Mouse (Mus musculus) heart, postnatal 0 days (tissue): ENCODE measurements around the gene Pheta2. TPM values are rescaled to one million over a fixed set of nuclear protein-coding genes. Genes with fewer than 3 reads are reported as not detected.

ENCODE experiments used
- ATAC-seq: fragments of 200-750 bp; cut with Nextera tagmentation; 2 replicates; pipeline ENCODE4 v1.8.0; 2017; ENCODE audit warnings: low read depth, moderate number of reproducible peaks, moderate library complexity; ENCODE audit not compliant: insufficient read depth
- DNase-seq: peaks from one replicate; pipeline ENCODE4 v3.0.0-alpha.2; 2016; ENCODE audit warnings: low spot score
- H3K27ac ChIP-seq: fragments of 300-500 bp; sonication (generic); 2 replicates; pipeline ENCODE4 v1.5.1; 2014; ENCODE audit warnings: low read depth, mild to moderate bottlenecking
- H3K27me3 ChIP-seq: fragments of 300-500 bp; sonication (generic); 2 replicates; pipeline ENCODE4 v1.6.1; 2014; ENCODE audit warnings: low read length, mixed read lengths; ENCODE audit not compliant: control insufficient read depth, insufficient read depth
- H3K36me3 ChIP-seq: fragments of 300-500 bp; sonication (generic); replicated peaks from 2 replicates; pipeline ENCODE4 v1.6.1; 2014; ENCODE audit warnings: low read length, mixed read lengths; ENCODE audit not compliant: control insufficient read depth, insufficient read depth
- H3K4me1 ChIP-seq: fragments of 300-500 bp; sonication (generic); 2 replicates; pipeline ENCODE4 v1.6.1; 2014; ENCODE audit warnings: antibody characterized with exemption; ENCODE audit not compliant: control insufficient read depth, insufficient read depth
- H3K4me2 ChIP-seq: fragments of 300-500 bp; sonication (generic); 2 replicates; pipeline ENCODE4 v1.6.1; 2014; ENCODE audit warnings: low read depth, mild to moderate bottlenecking, low read length, moderate library complexity
- H3K4me3 ChIP-seq: fragments of 300-500 bp; sonication (generic); 2 replicates; pipeline ENCODE4 v1.5.1; 2014; ENCODE audit warnings: low read depth, low read length
- H3K9ac ChIP-seq: fragments of 300-500 bp; sonication (generic); replicated peaks from 2 replicates; pipeline ENCODE4 v1.6.1; 2014; ENCODE audit warnings: low read depth, low read length, mixed read lengths
- H3K9me3 ChIP-seq: fragments of 300-500 bp; sonication (generic); replicated peaks from 2 replicates; pipeline ENCODE4 v1.6.1; 2016; ENCODE audit warnings: low read length; ENCODE audit not compliant: control insufficient read depth
- CTCF ChIP-seq: IDR thresholded peaks from 2 replicates; pipeline ENCODE4 v1.5.1; 2016; ENCODE audit warnings: antibody characterized with exemption, control low read depth, low read depth
- EP300 ChIP-seq: IDR thresholded peaks from 2 replicates; pipeline ENCODE4 v1.6.1; 2016; ENCODE audit warnings: antibody characterized with exemption, low read depth
- WGBS: fragments of 180-500 bp; shearing (Covaris S2); extraction: QIAGEN DNeasy Blood & Tissue Kit; methylation state at CpG from one replicate; pipeline ENCODE4 v1.1.7; 2014; 5-methylcytosine and 5-hydroxymethylcytosine counted together
- polyA plus RNA-seq: library from polyadenylated mRNA; unstranded; fragments of >200 nt; fragmentation: Nextera tagmentation; extraction: Ambion mirVana; gene quantifications from 2 replicates; pipeline ENCODE4 v1.2.1, GENCODE M21; 2015
- total RNA-seq: library from RNA; depleted of rRNA; stranded (reverse); fragments of >200 nt; gene quantifications from 2 replicates; pipeline ENCODE4 v1.2.3, GENCODE M21; 2014; ENCODE audit warnings: low replicate concordance; rRNA removed

Pheta2 gene
- total RNA-seq, result 1.4 and 2.5 TPM in 2 replicates
- 3.6 and 3.9 TPM in 2 replicates for polyA plus RNA-seq

DNA sequence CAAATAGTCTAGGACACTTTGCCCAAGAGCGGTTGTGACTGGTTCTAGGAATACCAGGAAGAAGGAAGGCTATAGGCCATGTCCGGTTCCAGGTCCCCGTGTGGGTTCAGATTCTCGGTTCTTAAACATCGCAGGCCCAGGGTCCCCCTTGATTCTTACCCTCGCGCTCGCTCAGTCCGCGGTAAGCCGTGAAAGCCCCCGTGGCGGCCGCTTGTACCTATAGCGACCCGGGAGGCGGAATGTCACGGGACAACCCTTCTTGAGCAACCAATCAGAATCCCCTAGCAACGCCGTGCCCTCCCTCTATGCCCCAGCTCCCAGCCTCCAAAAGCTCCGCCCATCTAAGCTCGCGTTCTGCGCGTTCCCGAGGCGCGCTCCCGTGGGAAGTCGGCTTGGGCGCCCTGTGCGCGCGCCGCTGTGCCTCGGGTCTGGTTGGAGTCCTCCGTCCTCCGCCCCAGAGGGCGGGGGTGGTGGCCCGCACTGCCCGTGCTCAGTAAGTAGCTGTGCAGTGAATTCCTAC is at the start of gene Pheta2, which contains the start of the genes Naga and Smdt1:
TSS of gene Pheta2 (plus strand) at position 350 of the 520 bp plus-strand sequence.
TSS of gene Naga (minus strand) at position 333 of the 520 bp plus-strand sequence.
TSS of gene Smdt1 (plus strand) at position 367 of the 520 bp plus-strand sequence.
- TF ChIP-seq EP300 (no peak), CTCF (no peak)
- peak within 1 kb of the TSS; percentile 81 for H3K4me3 ChIP-seq
- peak within 1 kb of the TSS; percentile 81 for H3K27ac ChIP-seq
- H3K4me2 ChIP-seq, result peak within 1 kb of the TSS; percentile 77
- ATAC-seq (peak; percentile 93), DNase-seq (peak; percentile 97)
- under 1% methylated on average over 41 of the region's 41 CpGs for WGBS
- no peaks in the 10 kb centered on the region for H3K27me3 ChIP-seq
- H3K9ac ChIP-seq, result peak within 1 kb of the TSS; percentile 75
- peaks cover 31% of the 10 kb centered on the region for H3K36me3 ChIP-seq
- H3K9me3 ChIP-seq, result no peaks in the 10 kb centered on the region
- peaks cover 29% of the 10 kb centered on the region for H3K4me1 ChIP-seq

GRCm38 (mm10) chr15:82290252-82290651 is 48.5 kb upstream of the Pheta2 start:
- ATAC-seq (no peak), DNase-seq (no peak)
- Histone ChIP-seq H3K9me3 (no peaks in the 10 kb centered on the region), H3K27me3 (no peaks in the 10 kb centered on the region), H3K27ac (no peak overlapping the region), H3K4me2 (no peak overlapping the region), H3K9ac (no peak overlapping the region), H3K4me1 (0 out of 2 replicates have a peak, but pooled peaks cover 5% of the 10 kb centered on the region), H3K4me3 (no peak overlapping the region), H3K36me3 (no peaks in the 10 kb centered on the region)
- TF ChIP-seq CTCF (no peak), EP300 (no peak)
- WGBS, result 84% methylated on average over 7 of the region's 7 CpGs

GRCm38 (mm10) chr15:82292851-82293250 is 45.9 kb upstream of the Pheta2 start:
- TF ChIP-seq EP300 (no peak), CTCF (no peak)
- DNase-seq (no peak), ATAC-seq (no peak)
- no peak overlapping the region for H3K4me3 ChIP-seq
- no peaks in the 10 kb centered on the region for H3K27me3 ChIP-seq
- no peaks in the 10 kb centered on the region for H3K36me3 ChIP-seq
- 0 out of 2 replicates have a peak, but pooled peaks cover 5% of the 10 kb centered on the region for H3K4me1 ChIP-seq
- no peak overlapping the region for H3K27ac ChIP-seq
- H3K9ac ChIP-seq, result no peak overlapping the region
- no peaks in the 10 kb centered on the region for H3K9me3 ChIP-seq
- WGBS, result 18% methylated on average over 5 of the region's 5 CpGs
- no peak overlapping the region for H3K4me2 ChIP-seq

- H3K4me2 ChIP-seq, result no peak overlapping the region
- no peak; the same call in 1 of the 2 replicates for ATAC-seq
- TF ChIP-seq EP300, result no peak
- H3K27ac ChIP-seq, result no peak overlapping the region
- H3K27me3 ChIP-seq, result no peaks in the 10 kb centered on the region
- H3K4me1 ChIP-seq, result 0 out of 2 replicates have a peak, but pooled peaks cover 5% of the 10 kb centered on the region
- no peaks in the 10 kb centered on the region for H3K9me3 ChIP-seq
- 13% methylated on average over 7 of the region's 7 CpGs for WGBS
- H3K9ac ChIP-seq, result no peak overlapping the region
- no peak overlapping the region for H3K4me3 ChIP-seq
- no peak for DNase-seq
- no peaks in the 10 kb centered on the region for H3K36me3 ChIP-seq
These were observed 45.5 kb upstream of the Pheta2 start for GRCm38 (mm10) chr15:82293271-82293711.

DNA sequence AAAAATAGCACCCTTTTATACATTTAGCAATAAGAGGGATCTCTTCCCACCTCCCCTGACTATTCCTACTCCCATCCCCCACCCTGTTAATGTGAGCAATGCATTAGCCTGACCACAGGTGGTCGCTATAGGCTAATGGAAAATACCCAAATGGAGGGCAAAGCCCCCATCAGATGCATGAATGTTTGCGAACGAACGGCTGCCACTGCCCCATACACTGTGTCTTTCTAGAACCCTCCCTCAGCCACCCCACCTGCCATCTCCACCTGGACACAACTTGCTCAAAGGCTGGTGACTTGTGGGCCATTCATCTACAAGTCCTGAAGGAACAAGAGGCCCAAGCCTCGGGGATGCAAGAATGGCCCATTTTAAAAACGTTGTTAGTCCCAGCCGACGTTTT is 44.7 kb upstream of the Pheta2 start:
- WGBS, result 39% methylated on average over 8 of the region's 8 CpGs

More for the DNA sequence above, 44.7 kb upstream of the Pheta2 start:
- Histone ChIP-seq H3K27ac (no peak overlapping the region), H3K9me3 (no peaks in the 10 kb centered on the region), H3K4me2 (no peak overlapping the region), H3K4me3 (no peak overlapping the region), H3K9ac (no peak overlapping the region), H3K27me3 (no peaks in the 10 kb centered on the region), H3K36me3 (no peaks in the 10 kb centered on the region), H3K4me1 (0 out of 2 replicates have a peak, but pooled peaks cover 8% of the 10 kb centered on the region)
- no peak for DNase-seq
- ATAC-seq, result 0 out of 2 replicates have a peak, but pooled peaks have one; percentile 36
- TF ChIP-seq CTCF (peak; percentile 67), EP300 (no peak)
